ENCODE assay signal across 22 mouse cellular contexts in genomic region chr12:104912990-104913389, GRCm38 (mm10). TPM values are rescaled to one million over a fixed set of nuclear protein-coding genes. Genes with fewer than 3 reads are reported as not detected.
DNase-seq lines count a peak whose midpoint lies in the region; ATAC-seq and TF ChIP-seq lines count a peak whose summit lies in the region.
"Had no signal": no experiment of that assay in that cellular context is flagged by ENCODE, and none has a peak within 500 bp of the region (broad histone marks: within the 10 kb centered on the region; RNA-seq: fewer than 3 reads in every experiment).

No protein-coding gene starts in this region.

- ATAC-seq in hindbrain, postnatal 0 days = no peak
- ATAC-seq: forebrain, embryonic 13.5 days; intestine, embryonic 15.5 days had no signal

- peak; percentile 36 for DNase-seq in hindbrain, embryonic 10.5 days (ENCODE audit: low spot score)
- DNase-seq in hindbrain, postnatal 0 days (ENCODE audit: low spot score) = no peak
- DNase-seq in layer of hippocampus, adult 2 months (ENCODE audit: low spot score in 2 of 2) = no peak
- DNase-seq in layer of hippocampus, postnatal 25 days (ENCODE audit: extremely low spot score in 1 of 2, low spot score in 1 of 2) = no peak
- no peak for DNase-seq in limb, embryonic 10.5 days (ENCODE audit: low spot score)
- DNase-seq in layer of hippocampus, adult 9-10 months (ENCODE audit: low spot score) = no peak
- DNase-seq: adrenal gland, postnatal 25 days; B cell, adult 2 months; gastrocnemius, postnatal 25 days; heart, adult 2 months; heart, postnatal 10 days; kidney, postnatal 25 days; lung, embryonic 14.5 days; lung, postnatal 14 days had no signal

- H3K4me1 ChIP-seq in hindbrain, embryonic 10.5 days (replicated peaks) = peaks cover 55% of the 10 kb centered on the region
- 0 out of 2 replicates have a peak, but pooled peaks cover 6% of the 10 kb centered on the region for H3K4me1 ChIP-seq in hindbrain, postnatal 0 days (ENCODE audit: insufficient read depth, low read length)
- H3K4me1 ChIP-seq in cortical plate, adult 2 months (ENCODE audit: control insufficient read depth, insufficient read depth, low read length) = no peaks in the 10 kb centered on the region
- H3K4me1 ChIP-seq in limb, embryonic 10.5 days = peaks cover 29% of the 10 kb centered on the region
- H3K4me1 ChIP-seq: liver, embryonic 15.5 days had no signal

- no peak overlapping the region for H3K4me3 ChIP-seq in hindbrain, embryonic 10.5 days
- H3K4me3 ChIP-seq in hindbrain, postnatal 0 days (ENCODE audit: low read length) = no peak overlapping the region
- H3K4me3 ChIP-seq in layer of hippocampus, adult 2 months = no peak overlapping the region
- no peak overlapping the region for H3K4me3 ChIP-seq in cortical plate, adult 2 months (ENCODE audit: insufficient read depth, low read length)
- no peak overlapping the region for H3K4me3 ChIP-seq in limb, embryonic 10.5 days
- H3K4me3 ChIP-seq: embryonic facial prominence, embryonic 15.5 days; forebrain, embryonic 13.5 days; heart, adult 2 months; heart, embryonic 13.5 days; hindbrain, embryonic 13.5 days; intestine, embryonic 15.5 days; limb, embryonic 12.5 days; liver, embryonic 15.5 days had no signal

- no peak for TF ChIP-seq POLR2A in cortical plate, adult 2 months (IDR thresholded peaks at IDR 0.05; ENCODE audit: extremely low read depth, insufficient read depth, low read length)

- H3K27me3 ChIP-seq in hindbrain, embryonic 10.5 days (ENCODE audit: insufficient read depth, poor library complexity, severe bottlenecking) = peaks cover 55% of the 10 kb centered on the region
- no peaks in the 10 kb centered on the region for H3K27me3 ChIP-seq in hindbrain, postnatal 0 days (ENCODE audit: insufficient read depth, low read length)
- H3K27me3 ChIP-seq in limb, embryonic 10.5 days (ENCODE audit: low read depth, poor library complexity, severe bottlenecking) = no peaks in the 10 kb centered on the region
- H3K27me3 ChIP-seq: embryonic facial prominence, embryonic 15.5 days; heart, embryonic 13.5 days; intestine, embryonic 15.5 days; limb, embryonic 12.5 days; liver, embryonic 15.5 days had no signal

- H3K9ac ChIP-seq in hindbrain, postnatal 0 days (replicated peaks; ENCODE audit: low read length) = no peak overlapping the region
- H3K9ac ChIP-seq: embryonic facial prominence, embryonic 15.5 days; forebrain, embryonic 13.5 days; hindbrain, embryonic 13.5 days; intestine, embryonic 15.5 days; limb, embryonic 12.5 days; liver, embryonic 15.5 days; lung, embryonic 14.5 days had no signal

- H3K36me3 ChIP-seq in hindbrain, embryonic 10.5 days = no peaks in the 10 kb centered on the region
- no peaks in the 10 kb centered on the region for H3K36me3 ChIP-seq in hindbrain, postnatal 0 days (ENCODE audit: insufficient read depth, low read length)
- H3K36me3 ChIP-seq in limb, embryonic 10.5 days = no peaks in the 10 kb centered on the region
- H3K36me3 ChIP-seq: embryonic facial prominence, embryonic 15.5 days; heart, embryonic 13.5 days; hindbrain, embryonic 13.5 days; intestine, embryonic 15.5 days; limb, embryonic 12.5 days; liver, embryonic 15.5 days had no signal

- H3K9me3 ChIP-seq in hindbrain, embryonic 10.5 days = 0 out of 2 replicates have a peak, but pooled peaks cover 8% of the 10 kb centered on the region
- no peaks in the 10 kb centered on the region for H3K9me3 ChIP-seq in hindbrain, postnatal 0 days (ENCODE audit: low read length)
- H3K9me3 ChIP-seq in limb, embryonic 10.5 days (replicated peaks) = no peaks in the 10 kb centered on the region
- H3K9me3 ChIP-seq: embryonic facial prominence, embryonic 15.5 days; forebrain, embryonic 13.5 days; heart, embryonic 13.5 days; hindbrain, embryonic 13.5 days; intestine, embryonic 15.5 days; limb, embryonic 12.5 days; liver, embryonic 15.5 days had no signal

- no peak overlapping the region for H3K4me2 ChIP-seq in hindbrain, postnatal 0 days (ENCODE audit: low read depth, low read length)
- H3K4me2 ChIP-seq: embryonic facial prominence, embryonic 15.5 days; forebrain, embryonic 13.5 days; heart, embryonic 13.5 days; hindbrain, embryonic 13.5 days; intestine, embryonic 15.5 days; limb, embryonic 12.5 days; liver, embryonic 15.5 days; lung, embryonic 14.5 days had no signal

- H3K27ac ChIP-seq in hindbrain, embryonic 10.5 days = peak overlapping the region; percentile 73
- H3K27ac ChIP-seq in hindbrain, postnatal 0 days = no peak overlapping the region
- peak overlapping the region; percentile 83 for H3K27ac ChIP-seq in layer of hippocampus, adult 2 months
- H3K27ac ChIP-seq in cortical plate, adult 2 months (ENCODE audit: insufficient read depth, low read length) = peak overlapping the region; percentile 68; the same call in 1 of the 2 replicates
- H3K27ac ChIP-seq in limb, embryonic 10.5 days = 0 out of 2 replicates have a peak overlapping the region, but pooled peaks have one; percentile 5
- H3K27ac ChIP-seq: embryonic facial prominence, embryonic 15.5 days; forebrain, embryonic 13.5 days; heart, adult 2 months; heart, embryonic 13.5 days; hindbrain, embryonic 13.5 days; intestine, embryonic 15.5 days; limb, embryonic 12.5 days; liver, embryonic 15.5 days had no signal

- TF ChIP-seq CTCF in hindbrain, postnatal 0 days (IDR thresholded peaks at IDR 0.05; ENCODE audit: low read depth) = no peak
- TF ChIP-seq CTCF in layer of hippocampus, adult 2 months (conservative IDR thresholded peaks at IDR 0.05) = no peak
- TF ChIP-seq CTCF in cortical plate, adult 2 months (IDR thresholded peaks at IDR 0.05; ENCODE audit: extremely low read depth, insufficient read depth, low read length) = no peak

- WGBS in hindbrain, embryonic 10.5 days = 53% methylated on average over 3 of the region's 3 CpGs
- WGBS in hindbrain, postnatal 0 days = 26% methylated on average over 3 of the region's 3 CpGs
- WGBS in limb, embryonic 10.5 days = 79% methylated on average over 3 of the region's 3 CpGs

RNA-seq across cellular contexts. Expression of gene Clmn, which starts 48.1 kb away (rescaled TPM):
- 2.4 and 2.7 TPM in 2 replicates for polyA plus RNA-seq in hindbrain, embryonic 10.5 days (2016; fragmentation: Nextera tagmentation; extraction: Ambion mirVana)
- 2.6 and 3.1 TPM in 2 replicates for total RNA-seq in hindbrain, postnatal 0 days (2014; rRNA removed)
- 1.7 and 2.6 TPM in 2 replicates for polyA plus RNA-seq in hindbrain, postnatal 0 days (2015; fragmentation: Nextera tagmentation; extraction: Ambion mirVana)
- 100 to 1,000 TPM; 103 to 108 TPM for total RNA-seq in layer of hippocampus, adult 2 months (2021)
- 10 to 100 TPM; 81.0 to 83.2 TPM for total RNA-seq in layer of hippocampus, postnatal 25 days (2021)
- polyA plus RNA-seq in cortical plate, adult 2 months (2012; rRNA removed) = 20.6 and 21.2 TPM in 2 replicates
- 2.0 and 3.0 TPM in 2 replicates for polyA plus RNA-seq in limb, embryonic 10.5 days (2016; fragmentation: Nextera tagmentation; extraction: Ambion mirVana)
